Mouse (Mus musculus): ENCODE results near the gene 0610010F05Rik.
A peak's percentile ranks its signal among the peaks of the same experiment; 100 is the strongest.
"Not testable (repeated sequence)": the region's sequence is repeated elsewhere in the genome, so short reads cannot be mapped to it uniquely, and the experiment has no call there.

0610010F05Rik gene

GRCm38 (mm10) chr11:23632945-23633878, at the start of gene 0610010F05Rik:
0610010F05Rik (minus strand) TSS chr11:23633639.
- peak; percentile 91 for DNase-seq (ENCODE audit: low spot score)

- no peak for DNase-seq (ENCODE audit: low spot score)
These were observed 49.1 kb upstream of the 0610010F05Rik start for GRCm38 (mm10) chr11:23682561-23682960.

GRCm38 (mm10) chr11:23680435-23680950, 47.1 kb upstream of the 0610010F05Rik start:
- DNase-seq (ENCODE audit: low spot score): no peak

- DNase-seq (ENCODE audit: low spot score): peak; percentile 45
These were observed 45.7 kb upstream of the 0610010F05Rik start for GRCm38 (mm10) chr11:23679044-23679642.

DNA sequence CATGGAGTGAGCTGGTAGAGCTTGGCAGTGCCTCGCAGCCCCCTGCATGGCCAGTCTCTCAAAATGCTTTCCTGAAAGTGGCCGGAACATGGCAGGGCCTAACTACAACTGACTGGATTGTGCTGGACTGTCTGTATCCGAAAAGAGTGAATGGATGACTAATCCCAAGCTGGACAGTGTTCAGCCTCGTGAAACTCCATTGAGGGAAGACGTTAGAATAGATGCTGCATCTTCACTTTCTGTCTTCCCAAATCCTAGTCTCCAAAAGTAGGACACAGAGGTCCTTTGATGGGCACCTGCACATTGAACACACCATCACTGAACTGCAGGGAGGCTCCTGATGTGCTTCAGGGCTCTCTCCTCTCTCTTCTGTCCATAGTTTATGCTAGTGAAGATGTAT, 42.7 kb upstream of the 0610010F05Rik start:
- DNase-seq (ENCODE audit: low spot score): no peak

DNA sequence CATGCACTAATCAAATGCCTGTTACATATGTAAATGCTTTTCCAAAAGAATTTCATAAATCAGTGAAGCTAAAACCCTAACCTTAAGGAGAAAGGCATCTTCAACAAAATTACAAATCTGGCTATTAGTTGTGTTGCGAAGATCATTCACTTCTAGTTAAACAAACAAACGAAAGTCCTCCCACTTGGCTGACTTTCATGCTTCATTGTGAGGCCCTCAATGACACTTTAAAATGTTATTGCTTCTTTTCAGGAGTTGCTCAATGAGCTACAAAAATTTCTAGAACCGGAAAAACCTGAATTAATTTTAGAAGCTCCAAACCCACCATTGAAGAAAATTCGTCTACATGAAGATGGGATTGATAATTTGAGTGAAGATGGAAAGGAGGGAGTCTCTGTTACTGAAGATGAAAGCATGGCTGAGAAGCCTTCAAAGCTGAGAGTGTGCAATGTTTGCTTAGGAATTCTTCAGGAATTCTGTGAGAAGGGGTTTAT, 38.9 kb upstream of the 0610010F05Rik start:
- no peak for DNase-seq (ENCODE audit: low spot score)

DNA sequence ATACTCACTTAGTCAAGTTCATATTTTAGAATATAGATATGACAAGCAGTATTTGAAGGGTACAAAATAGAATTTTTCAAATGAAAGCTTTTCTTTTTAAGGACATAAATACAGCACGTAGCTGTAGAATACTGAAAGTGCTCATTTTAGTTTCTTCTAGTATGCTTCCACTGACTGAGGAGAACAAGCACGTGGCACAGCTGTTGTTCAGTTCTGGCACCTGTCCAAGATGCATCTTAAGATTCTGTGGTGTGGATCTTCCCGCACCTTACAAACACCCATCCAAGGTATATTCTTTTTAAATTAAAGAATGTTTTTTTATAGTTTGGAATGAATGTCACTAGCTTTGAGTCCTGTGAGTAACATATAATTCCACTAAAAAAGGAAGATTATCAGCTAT, 33.7 kb upstream of the 0610010F05Rik start:
- DNase-seq (ENCODE audit: low spot score): no peak

DNA sequence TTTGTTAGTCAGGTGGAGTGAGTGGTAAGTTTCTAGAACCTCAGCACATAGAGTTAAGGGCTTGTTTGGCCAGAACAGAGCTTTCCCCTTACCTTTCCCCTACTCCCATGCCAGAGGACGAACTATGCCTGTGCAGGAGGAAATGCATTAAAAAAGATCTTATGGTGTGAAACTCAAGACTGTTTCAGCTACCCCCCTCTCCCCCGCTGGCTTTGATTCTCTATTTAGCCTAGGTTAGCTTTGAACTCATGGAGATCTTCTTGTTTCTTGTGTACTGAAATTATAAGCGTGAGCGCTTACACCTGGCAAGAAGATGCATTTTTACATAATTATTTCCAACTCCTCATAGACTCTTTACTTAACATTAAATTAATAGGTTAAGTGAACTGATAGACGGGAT, 33.1 kb upstream of the 0610010F05Rik start:
- DNase-seq (ENCODE audit: low spot score): no peak

- DNase-seq (ENCODE audit: low spot score): peak; percentile 98
These were observed 32.5 kb upstream of the 0610010F05Rik start, which contains the start of gene Pex13 for GRCm38 (mm10) chr11:23665798-23666501. Pex13 (minus strand) TSS chr11:23665959.

- DNase-seq (ENCODE audit: low spot score): peak; percentile 82
These were observed 31.9 kb upstream of the 0610010F05Rik start, which contains the start of gene Pus10 for GRCm38 (mm10) chr11:23665311-23665786. Pus10 (plus strand) TSS chr11:23665674.

- DNase-seq (ENCODE audit: low spot score): no peak
These were observed 30.8 kb upstream of the 0610010F05Rik start for GRCm38 (mm10) chr11:23664232-23664631.

- no peak for DNase-seq (ENCODE audit: low spot score)
These were observed 24.4 kb upstream of the 0610010F05Rik start for GRCm38 (mm10) chr11:23657791-23658190.

GRCm38 (mm10) chr11:23653666-23654065, 20.2 kb upstream of the 0610010F05Rik start:
- DNase-seq (ENCODE audit: low spot score): no peak

- no peak for DNase-seq (ENCODE audit: low spot score)
These were observed 14.4 kb upstream of the 0610010F05Rik start for GRCm38 (mm10) chr11:23647835-23648234.

- no peak for DNase-seq (ENCODE audit: low spot score)
These were observed 14.0 kb upstream of the 0610010F05Rik start for GRCm38 (mm10) chr11:23647431-23647830.

- DNase-seq (ENCODE audit: low spot score): no peak
These were observed 1.1 kb upstream of the 0610010F05Rik start for GRCm38 (mm10) chr11:23634573-23634972.

GRCm38 (mm10) chr11:23633879-23634215, 408 bp upstream of the 0610010F05Rik start:
- DNase-seq (ENCODE audit: low spot score): no peak

GRCm38 (mm10) chr11:23630664-23631063, 2.8 kb downstream of the 0610010F05Rik start:
- DNase-seq (ENCODE audit: low spot score): no peak

GRCm38 (mm10) chr11:23618995-23619394, 14.4 kb downstream of the 0610010F05Rik start:
- no peak for DNase-seq (ENCODE audit: low spot score)

DNA sequence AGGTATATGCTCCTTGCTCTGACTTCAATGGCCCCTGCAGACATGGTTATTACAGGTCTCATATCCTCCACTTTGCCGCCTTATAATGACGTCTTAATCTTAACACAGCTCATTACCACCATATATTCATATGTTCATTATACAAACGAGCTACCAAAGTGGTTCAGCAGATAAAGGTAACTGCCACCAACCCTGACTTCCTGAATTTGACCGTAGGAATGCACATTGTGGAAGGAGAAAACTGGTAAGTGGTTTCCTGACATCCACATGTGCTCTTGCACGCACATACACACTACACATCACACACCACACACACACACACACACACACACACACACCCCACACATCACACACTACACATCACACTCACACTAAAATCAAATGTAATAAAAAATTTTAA, 18.9 kb downstream of the 0610010F05Rik start:
- no peak for DNase-seq (ENCODE audit: low spot score)

DNA sequence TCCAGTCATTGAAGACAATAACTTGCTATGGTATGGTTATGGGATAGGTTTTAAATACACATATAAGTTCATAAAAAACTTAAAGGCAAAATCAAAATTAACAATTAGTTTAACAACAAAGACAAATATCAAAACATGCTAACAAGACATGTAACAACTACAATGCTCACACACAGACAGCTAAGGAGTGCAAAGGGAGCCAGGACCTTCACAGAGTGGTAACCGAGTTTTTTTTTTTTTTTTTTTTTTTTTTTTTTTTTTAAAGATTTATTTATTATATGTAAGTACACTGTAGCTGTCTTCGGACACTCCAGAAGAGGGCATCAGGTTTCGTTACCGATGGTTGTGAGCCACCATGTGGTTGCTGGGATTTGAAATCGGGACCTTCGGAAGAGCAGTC, 26.1 kb downstream of the 0610010F05Rik start:
- DNase-seq (ENCODE audit: low spot score): not testable (repeated sequence)

- no peak for DNase-seq (ENCODE audit: low spot score)
These were observed 63.3 kb downstream of the 0610010F05Rik start for GRCm38 (mm10) chr11:23570130-23570529.
